Mouse (Mus musculus): ENCODE results near the gene Oser1.

The Oser1 gene

DNA sequence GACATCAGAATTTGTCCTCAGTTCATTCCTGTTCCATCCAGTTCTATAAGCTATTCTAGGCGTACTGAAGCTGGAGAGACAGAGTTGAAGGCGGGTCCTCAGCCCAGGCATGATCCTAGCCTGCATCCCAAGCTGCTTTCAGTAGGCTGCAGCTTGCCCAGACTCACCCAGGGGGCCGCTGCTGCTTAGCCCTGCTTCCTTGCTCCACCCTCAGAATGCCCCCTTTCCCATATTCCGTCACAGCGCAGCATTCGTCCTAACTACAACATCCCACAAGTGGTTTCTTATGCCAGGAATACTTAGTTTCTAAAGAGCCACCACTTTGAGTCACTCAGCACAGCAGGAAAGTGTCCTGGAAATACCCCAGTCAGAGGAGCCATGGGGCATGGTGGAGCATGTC is 29.5 kb downstream of the Oser1 start:
- Histone ChIP-seq H3K9me3 (ENCODE audit: low read length) (no peaks in the 10 kb centered on the region), H3K36me3 (ENCODE audit: insufficient read depth, low read length) (no peaks in the 10 kb centered on the region), H3K4me1 (replicated peaks; ENCODE audit: low read depth, low read length) (peaks cover 18% of the 10 kb centered on the region), H3K27me3 (ENCODE audit: insufficient read depth, low read length) (peaks cover 30% of the 10 kb centered on the region), H3K4me3 (replicated peaks; ENCODE audit: low read length) (no peak overlapping the region)
- no peak for TF ChIP-seq NANOG (IDR thresholded peaks at IDR 0.05; ENCODE audit: borderline replicate concordance, low read length)
- TF ChIP-seq CTCF (conservative IDR thresholded peaks at IDR 0.05; ENCODE audit: low read length): no peak
- no peak for TF ChIP-seq POU5F1 (IDR thresholded peaks at IDR 0.05; ENCODE audit: borderline replicate concordance, low read length)

- no peaks in the 10 kb centered on the region for H3K36me3 ChIP-seq (ENCODE audit: insufficient read depth, low read length)
- TF ChIP-seq NANOG (IDR thresholded peaks at IDR 0.05; ENCODE audit: borderline replicate concordance, low read length): no peak
- no peak for TF ChIP-seq POU5F1 (IDR thresholded peaks at IDR 0.05; ENCODE audit: borderline replicate concordance, low read length)
- TF ChIP-seq CTCF (conservative IDR thresholded peaks at IDR 0.05; ENCODE audit: low read length): no peak
- H3K4me1 ChIP-seq (replicated peaks; ENCODE audit: low read depth, low read length): peaks cover 18% of the 10 kb centered on the region
- H3K4me3 ChIP-seq (replicated peaks; ENCODE audit: low read length): no peak overlapping the region
- H3K27me3 ChIP-seq (ENCODE audit: insufficient read depth, low read length): peaks cover 31% of the 10 kb centered on the region
- H3K9me3 ChIP-seq (ENCODE audit: low read length): no peaks in the 10 kb centered on the region
Measured at GRCm38 (mm10) chr2:163393976-163394375, 30.5 kb downstream of the Oser1 start.

GRCm38 (mm10) chr2:163393241-163393640 is 31.3 kb downstream of the Oser1 start:
- TF ChIP-seq CTCF (conservative IDR thresholded peaks at IDR 0.05; ENCODE audit: low read length): no peak
- no peak for TF ChIP-seq POU5F1 (IDR thresholded peaks at IDR 0.05; ENCODE audit: borderline replicate concordance, low read length)
- no peak for TF ChIP-seq NANOG (IDR thresholded peaks at IDR 0.05; ENCODE audit: borderline replicate concordance, low read length)
- peaks cover 13% of the 10 kb centered on the region for H3K4me1 ChIP-seq (replicated peaks; ENCODE audit: low read depth, low read length)
- no peak overlapping the region for H3K4me3 ChIP-seq (replicated peaks; ENCODE audit: low read length)
- H3K36me3 ChIP-seq (ENCODE audit: insufficient read depth, low read length): no peaks in the 10 kb centered on the region
- H3K27me3 ChIP-seq (ENCODE audit: insufficient read depth, low read length): peaks cover 26% of the 10 kb centered on the region
- H3K9me3 ChIP-seq (ENCODE audit: low read length): no peaks in the 10 kb centered on the region

GRCm38 (mm10) chr2:163392436-163392835 is 32.1 kb downstream of the Oser1 start:
- TF ChIP-seq NANOG (IDR thresholded peaks at IDR 0.05; ENCODE audit: borderline replicate concordance, low read length) (no peak), POU5F1 (IDR thresholded peaks at IDR 0.05; ENCODE audit: borderline replicate concordance, low read length) (no peak), CTCF (conservative IDR thresholded peaks at IDR 0.05; ENCODE audit: low read length) (no peak)
- Histone ChIP-seq H3K4me1 (replicated peaks; ENCODE audit: low read depth, low read length) (peaks cover 9% of the 10 kb centered on the region), H3K9me3 (ENCODE audit: low read length) (no peaks in the 10 kb centered on the region), H3K27me3 (ENCODE audit: insufficient read depth, low read length) (peaks cover 18% of the 10 kb centered on the region), H3K36me3 (ENCODE audit: insufficient read depth, low read length) (no peaks in the 10 kb centered on the region), H3K4me3 (replicated peaks; ENCODE audit: low read length) (no peak overlapping the region)

GRCm38 (mm10) chr2:163386423-163387190 is 37.9 kb downstream of the Oser1 start:
- Histone ChIP-seq H3K4me3 (replicated peaks; ENCODE audit: low read length) (peak overlapping the region; percentile 32), H3K4me1 (replicated peaks; ENCODE audit: low read depth, low read length) (peaks cover 41% of the 10 kb centered on the region), H3K9me3 (ENCODE audit: low read length) (no peaks in the 10 kb centered on the region), H3K36me3 (ENCODE audit: insufficient read depth, low read length) (no peaks in the 10 kb centered on the region), H3K27me3 (ENCODE audit: insufficient read depth, low read length) (peaks cover 31% of the 10 kb centered on the region)
- TF ChIP-seq NANOG (IDR thresholded peaks at IDR 0.05; ENCODE audit: borderline replicate concordance, low read length) (no peak), POU5F1 (IDR thresholded peaks at IDR 0.05; ENCODE audit: borderline replicate concordance, low read length) (no peak), CTCF (conservative IDR thresholded peaks at IDR 0.05; ENCODE audit: low read length) (no peak)

DNA sequence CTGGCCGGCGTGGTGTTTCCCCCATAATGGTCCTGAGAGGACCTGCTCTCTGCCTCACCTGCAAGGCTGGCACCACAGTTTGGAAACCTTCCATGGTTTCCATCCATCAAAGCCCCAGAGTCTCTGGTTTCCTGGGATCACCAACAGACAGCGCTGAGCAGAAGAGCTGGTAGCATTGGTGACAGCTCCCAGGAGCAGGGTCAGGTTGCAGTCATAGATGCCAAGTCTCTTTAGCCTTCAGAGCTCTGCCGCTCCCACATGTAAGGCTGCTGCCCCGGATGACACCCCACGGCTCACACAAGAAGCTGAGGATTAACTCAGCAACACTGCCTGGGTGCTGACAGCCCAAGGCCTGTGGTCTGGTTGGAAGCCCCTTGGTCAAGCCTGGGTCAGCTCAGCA is 39.4 kb downstream of the Oser1 start:
- TF ChIP-seq NANOG (IDR thresholded peaks at IDR 0.05; ENCODE audit: borderline replicate concordance, low read length) (no peak), POU5F1 (IDR thresholded peaks at IDR 0.05; ENCODE audit: borderline replicate concordance, low read length) (no peak), CTCF (conservative IDR thresholded peaks at IDR 0.05; ENCODE audit: low read length) (no peak)
- H3K9me3 ChIP-seq (ENCODE audit: low read length): peaks cover under 1% of the 10 kb centered on the region; the same call in 1 of the 2 replicates
- H3K4me3 ChIP-seq (replicated peaks; ENCODE audit: low read length): no peak overlapping the region
- H3K27me3 ChIP-seq (ENCODE audit: insufficient read depth, low read length): peaks cover 42% of the 10 kb centered on the region
- no peaks in the 10 kb centered on the region for H3K36me3 ChIP-seq (ENCODE audit: insufficient read depth, low read length)
- H3K4me1 ChIP-seq (replicated peaks; ENCODE audit: low read depth, low read length): peaks cover 41% of the 10 kb centered on the region

DNA sequence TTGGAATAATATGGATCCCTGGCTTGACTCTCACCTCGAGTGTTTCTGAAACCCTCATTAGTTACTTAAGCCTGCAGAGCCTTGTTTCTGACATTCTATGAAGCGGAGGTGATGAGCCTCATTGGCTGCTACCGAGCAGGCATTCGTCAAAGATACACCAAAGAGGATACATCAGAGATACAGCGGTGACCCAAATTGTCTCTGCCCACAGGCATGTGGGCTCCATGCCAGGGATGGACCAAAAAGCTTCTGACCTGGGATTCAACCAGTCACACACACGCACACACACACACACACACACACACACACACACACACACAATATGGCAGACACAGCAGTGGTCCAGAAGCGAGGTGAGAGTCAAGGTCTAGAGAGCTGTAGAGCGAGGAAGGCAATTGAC is 43.3 kb downstream of the Oser1 start:
- H3K4me1 ChIP-seq (replicated peaks; ENCODE audit: low read depth, low read length): peaks cover 29% of the 10 kb centered on the region
- no peaks in the 10 kb centered on the region for H3K36me3 ChIP-seq (ENCODE audit: insufficient read depth, low read length)
- peaks cover 5% of the 10 kb centered on the region; the same call in 1 of the 2 replicates for H3K9me3 ChIP-seq (ENCODE audit: low read length)
- TF ChIP-seq CTCF (conservative IDR thresholded peaks at IDR 0.05; ENCODE audit: low read length) (no peak), NANOG (IDR thresholded peaks at IDR 0.05; ENCODE audit: borderline replicate concordance, low read length) (no peak), POU5F1 (IDR thresholded peaks at IDR 0.05; ENCODE audit: borderline replicate concordance, low read length) (no peak)
- H3K4me3 ChIP-seq (replicated peaks; ENCODE audit: low read length): no peak overlapping the region
- peaks cover 76% of the 10 kb centered on the region for H3K27me3 ChIP-seq (ENCODE audit: insufficient read depth, low read length)

DNA sequence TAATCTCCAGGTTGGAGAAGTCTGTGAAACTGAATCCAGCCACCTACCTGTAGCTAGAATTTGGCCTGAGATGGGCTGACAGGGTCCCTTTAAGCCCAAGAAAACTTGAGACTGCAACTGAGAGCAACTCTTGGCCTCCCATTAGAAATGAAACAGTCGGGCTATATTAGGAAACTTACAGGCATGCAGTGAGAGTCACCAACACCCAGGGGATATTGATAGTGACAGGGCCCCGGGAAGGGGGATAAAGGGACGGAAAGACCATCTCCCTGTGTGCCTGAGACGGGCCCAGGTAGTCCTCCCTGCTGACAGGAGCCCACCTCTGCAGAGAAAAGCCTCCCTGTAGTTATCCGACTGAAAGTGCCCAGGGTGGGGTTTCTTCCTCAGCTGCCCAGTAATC is 45.1 kb downstream of the Oser1 start:
- Histone ChIP-seq H3K36me3 (ENCODE audit: insufficient read depth, low read length) (no peaks in the 10 kb centered on the region), H3K9me3 (ENCODE audit: low read length) (peaks cover 5% of the 10 kb centered on the region; the same call in 1 of the 2 replicates), H3K27me3 (ENCODE audit: insufficient read depth, low read length) (peaks cover 83% of the 10 kb centered on the region), H3K4me1 (replicated peaks; ENCODE audit: low read depth, low read length) (peaks cover 42% of the 10 kb centered on the region), H3K4me3 (replicated peaks; ENCODE audit: low read length) (no peak overlapping the region)
- TF ChIP-seq NANOG (IDR thresholded peaks at IDR 0.05; ENCODE audit: borderline replicate concordance, low read length) (no peak), POU5F1 (IDR thresholded peaks at IDR 0.05; ENCODE audit: borderline replicate concordance, low read length) (no peak), CTCF (conservative IDR thresholded peaks at IDR 0.05; ENCODE audit: low read length) (no peak)

Data from E14TG2a.4 (cell line).